Mouse (Mus musculus) heart, adult 11 months (tissue): ENCODE data around the gene Snw1.
"Not testable (repeated sequence)": the region's sequence is repeated elsewhere in the genome, so short reads cannot be mapped to it uniquely, and the experiment has no call there.

Experiments
- DNase-seq: peaks from one replicate; pipeline ENCODE4 v3.0.0; 2022

Gene Snw1

GRCm38 (mm10) chr12:87471964-87472786 lies at the start of gene Snw1:
Snw1 (minus strand) TSS chr12:87472274.
- DNase-seq, result peak; percentile 99

DNA sequence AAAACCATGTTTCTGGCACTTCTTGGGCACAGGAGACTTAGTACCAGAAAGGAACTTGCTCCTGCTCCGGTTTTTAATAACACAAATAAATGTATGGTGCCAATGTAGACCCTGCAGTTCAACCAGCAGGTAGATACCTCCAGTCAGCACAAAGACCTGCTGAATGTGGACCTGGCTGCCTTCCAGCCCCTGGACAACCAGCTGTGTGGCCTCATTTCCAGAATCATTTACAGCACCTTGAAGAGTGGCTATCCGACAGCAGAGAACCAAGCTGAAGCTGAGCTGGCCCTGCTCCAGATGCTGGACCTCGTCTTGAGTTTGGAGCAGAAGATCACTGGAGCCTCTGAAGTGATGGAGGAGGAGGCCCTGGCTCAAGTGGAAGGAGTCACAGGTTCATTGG lies 47.5 kb upstream of the Snw1 start:
- DNase-seq, result peak; percentile 55

DNA sequence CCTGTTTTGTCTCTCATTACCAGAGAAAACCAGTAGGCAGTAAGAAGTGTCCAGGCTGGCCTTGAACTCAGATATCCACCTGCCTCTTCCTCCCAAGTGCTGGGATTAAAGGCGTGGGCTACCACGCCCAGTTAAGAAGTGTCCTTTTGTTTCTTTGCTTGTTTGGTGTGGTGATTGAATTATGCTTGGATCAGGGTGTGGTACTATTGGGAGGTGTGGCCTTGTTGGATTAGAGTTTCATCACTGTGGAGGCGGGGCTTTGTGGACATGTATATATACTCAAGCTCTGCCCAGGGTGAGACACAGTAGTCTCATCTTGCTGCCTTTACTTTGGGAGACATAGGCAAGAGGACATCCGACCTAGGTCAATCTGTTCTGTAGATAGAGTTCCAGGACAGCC lies 41.9 kb upstream of the Snw1 start, which contains the start of gene Gm8300:
Gm8300 (plus strand) TSS at position 301 of the 400 bp plus-strand sequence.
- peak; percentile 37 for DNase-seq

- DNase-seq, result not testable (repeated sequence)
Measured at GRCm38 (mm10) chr12:87494421-87494820, 22.3 kb upstream of the Snw1 start, which contains the start of gene Gm5788. Gm5788 (plus strand) TSS chr12:87494721.

- not testable (repeated sequence) for DNase-seq
Measured at GRCm38 (mm10) chr12:87488683-87489082, 16.6 kb upstream of the Snw1 start.

DNA sequence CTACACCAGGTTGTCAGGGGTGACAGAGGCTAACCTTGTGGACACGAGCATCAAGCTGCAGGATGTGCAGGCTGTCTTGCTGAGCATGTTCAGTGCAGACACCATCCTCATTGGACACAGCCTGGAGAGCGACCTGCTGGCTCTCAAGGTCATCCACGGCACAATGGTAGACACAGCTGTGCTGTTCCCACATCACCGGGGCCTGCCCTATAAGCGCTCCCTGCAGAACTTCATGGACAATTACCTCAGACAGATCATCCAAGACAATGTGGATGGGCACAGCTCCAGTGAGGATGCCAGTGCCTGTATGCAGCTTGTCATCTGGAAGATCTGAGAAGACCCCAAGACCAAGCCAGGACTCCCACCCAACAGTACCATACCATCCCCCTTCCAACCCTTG lies 10.4 kb upstream of the Snw1 start:
- not testable (repeated sequence) for DNase-seq

DNA sequence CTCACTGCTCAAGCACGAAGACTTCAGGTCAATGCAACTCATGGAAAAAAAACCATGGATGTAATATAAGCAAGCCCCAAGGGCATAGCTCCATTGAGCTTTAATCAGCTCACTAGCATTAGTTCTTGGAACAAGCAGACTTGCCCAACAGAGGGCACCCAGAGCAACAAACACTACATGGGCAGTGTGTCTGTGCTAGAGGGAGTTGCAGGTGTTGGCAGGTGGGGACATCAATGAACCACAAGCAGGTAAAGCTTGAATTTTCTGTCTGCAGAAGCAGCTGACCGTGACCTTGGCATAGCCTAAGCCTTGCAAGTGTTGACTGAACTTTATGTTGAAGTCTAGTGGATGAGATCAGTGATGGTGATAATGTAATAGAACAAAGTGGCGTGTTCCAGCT lies 2.7 kb upstream of the Snw1 start:
- no peak for DNase-seq

- no peak for DNase-seq
Measured at GRCm38 (mm10) chr12:87471421-87471963, 582 bp downstream of the Snw1 start.

- DNase-seq, result no peak
Measured at GRCm38 (mm10) chr12:87470263-87471136, 1.6 kb downstream of the Snw1 start.

DNA sequence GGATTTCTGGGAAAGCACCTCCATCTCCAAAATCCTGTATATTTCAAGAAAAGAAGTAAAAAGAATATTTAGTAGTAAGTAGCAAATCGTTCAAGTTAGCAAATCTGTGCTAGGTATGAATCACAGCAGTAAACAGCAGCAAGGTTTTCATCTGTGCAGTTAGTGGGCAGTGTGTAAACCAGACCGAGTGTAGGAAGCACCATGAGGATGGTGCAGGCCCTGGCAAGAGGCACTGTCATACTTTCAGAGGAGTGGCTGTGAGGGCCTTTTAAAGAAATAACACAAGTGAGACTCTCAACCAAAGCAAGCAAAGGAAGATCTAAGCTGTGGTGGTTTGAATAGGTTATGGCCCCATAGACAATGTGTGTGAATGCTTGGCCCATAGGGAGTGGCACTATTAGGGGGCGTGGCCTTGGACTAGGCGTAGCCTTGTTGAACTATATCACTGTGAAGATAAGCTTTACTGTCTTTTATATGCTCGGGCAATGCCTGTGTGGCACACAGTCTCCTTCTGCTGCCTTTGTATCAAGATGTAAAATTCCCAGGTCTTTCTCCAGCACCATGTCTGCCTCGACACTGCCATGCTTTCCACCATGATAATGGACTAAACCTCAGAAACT lies 7.3 kb downstream of the Snw1 start:
- DNase-seq, result no peak

GRCm38 (mm10) chr12:87449456-87449855 lies 22.6 kb downstream of the Snw1 start:
- DNase-seq, result no peak

GRCm38 (mm10) chr12:87444211-87444610 lies 27.9 kb downstream of the Snw1 start:
- DNase-seq, result no peak

DNA sequence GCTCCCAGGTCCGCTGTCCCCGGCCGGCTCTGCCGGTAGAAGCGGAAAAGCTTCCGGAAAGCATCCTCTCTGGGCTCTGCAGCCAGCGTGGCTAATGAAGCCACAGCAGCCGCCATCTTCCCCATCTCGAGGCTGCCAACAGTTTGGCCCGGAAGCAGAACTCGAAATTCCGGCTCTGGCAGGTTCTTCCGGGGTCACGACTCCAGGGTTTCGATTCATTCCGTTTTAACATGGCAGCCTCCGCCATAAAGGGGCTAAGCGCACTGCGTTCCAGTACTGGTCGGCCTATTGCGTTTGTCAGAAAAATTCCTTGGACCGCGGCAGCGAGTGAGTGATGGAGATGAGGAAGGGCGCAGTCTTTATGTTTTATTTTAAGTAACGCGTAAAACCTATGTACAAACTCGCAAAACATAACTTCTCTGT lies 28.4 kb downstream of the Snw1 start, which contains the start of the genes Slirp and Alkbh1:
Slirp (plus strand) TSS at position 197 of the 423 bp plus-strand sequence.
Alkbh1 (minus strand) TSS at position 318 of the 423 bp plus-strand sequence.
- peak; percentile 98 for DNase-seq

GRCm38 (mm10) chr12:87443115-87443699 lies 28.9 kb downstream of the Snw1 start:
- DNase-seq, result peak; percentile 42

- DNase-seq, result no peak
Measured at GRCm38 (mm10) chr12:87442177-87443114, 29.6 kb downstream of the Snw1 start.

DNA sequence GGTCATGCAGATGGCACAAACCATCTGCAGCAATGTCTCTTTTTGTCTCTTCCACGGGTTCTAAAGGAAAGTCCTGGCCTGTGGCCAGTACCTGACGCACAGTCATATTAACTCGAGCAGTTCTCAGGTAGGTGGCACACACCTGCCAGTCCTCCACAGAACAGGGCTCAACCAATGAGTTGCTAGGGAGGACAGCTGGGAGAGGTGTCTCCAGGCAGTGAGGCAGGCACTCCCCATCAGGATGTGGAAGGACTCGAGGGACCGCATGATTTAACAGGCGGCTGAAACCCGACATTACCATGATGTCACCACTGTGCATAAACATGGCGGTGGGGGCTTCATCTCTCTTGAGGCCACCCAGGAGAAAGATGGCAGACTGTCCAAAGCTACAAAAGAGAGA lies 43.2 kb downstream of the Snw1 start:
- no peak for DNase-seq

DNA sequence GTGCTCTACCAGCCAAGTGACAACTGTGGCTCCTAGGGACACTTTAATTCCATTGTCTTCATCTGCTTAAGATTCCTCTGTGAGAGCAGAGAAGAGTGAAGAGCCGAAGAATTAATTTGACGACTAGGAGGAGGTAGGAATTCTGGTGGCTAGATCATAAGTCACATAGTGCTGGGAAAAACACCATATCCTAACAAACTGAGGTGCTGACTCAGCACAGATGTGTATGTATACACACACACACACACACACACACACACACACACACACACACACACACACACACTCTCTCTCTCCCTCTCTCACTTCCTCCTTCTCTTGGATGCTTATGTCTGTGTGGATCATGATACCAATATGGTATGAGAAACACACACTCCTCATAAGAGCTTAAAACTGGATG lies 43.8 kb downstream of the Snw1 start:
- no peak for DNase-seq

DNA sequence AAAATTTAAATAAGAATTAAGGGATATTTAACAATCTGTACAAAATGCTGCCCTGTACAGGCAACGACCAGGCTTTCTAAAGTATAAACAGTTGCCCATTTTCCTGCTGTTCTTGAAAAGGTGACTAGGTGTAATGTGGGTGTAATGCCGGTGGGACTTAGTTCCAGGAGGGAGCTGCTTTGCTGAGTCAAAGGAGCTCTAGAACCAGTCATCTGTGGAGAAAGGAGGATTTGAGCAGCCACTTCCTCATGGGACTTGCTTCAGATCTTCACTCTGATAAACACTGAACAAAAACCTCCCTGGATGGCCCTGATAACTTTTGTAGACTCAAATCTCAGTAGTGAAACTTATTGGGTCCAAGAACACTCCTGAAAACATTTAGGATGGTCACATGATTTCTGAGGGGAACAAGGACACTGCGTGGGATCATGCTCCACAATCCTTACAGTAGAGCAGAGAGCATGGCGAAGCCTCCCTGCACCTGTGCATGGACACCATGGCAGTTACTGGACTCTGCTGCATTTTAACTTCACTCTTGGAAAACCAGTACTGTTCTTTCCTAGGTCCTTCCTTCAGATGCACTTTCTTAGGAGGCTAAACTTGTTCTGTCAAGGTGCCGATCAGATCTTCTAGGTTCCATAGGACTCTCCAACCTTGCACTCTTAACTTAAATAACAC lies 45.6 kb downstream of the Snw1 start:
- DNase-seq, result no peak

GRCm38 (mm10) chr12:87424516-87424915 lies 47.6 kb downstream of the Snw1 start:
- no peak for DNase-seq

DNA sequence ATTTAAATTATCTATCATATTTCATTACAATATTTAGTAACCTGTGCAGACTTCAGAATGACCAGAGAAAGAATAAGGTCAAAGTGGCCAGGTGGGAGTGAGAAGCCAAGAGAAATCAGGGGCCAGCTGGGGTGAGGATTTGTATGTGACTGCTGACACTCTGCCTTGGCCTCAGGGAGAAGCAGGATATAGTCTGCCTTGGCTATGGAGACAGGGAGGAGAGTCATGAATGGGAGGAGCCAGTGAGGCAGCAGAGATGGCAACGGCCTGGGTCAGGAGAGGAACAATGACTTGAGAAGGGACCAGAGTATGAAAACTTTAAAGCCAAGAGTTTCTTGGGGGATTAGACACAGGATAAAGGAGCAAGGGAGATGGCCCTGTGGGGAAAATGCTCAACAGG lies 48.4 kb downstream of the Snw1 start:
- no peak for DNase-seq
